Mouse (Mus musculus) spleen, embryonic (tissue): ENCODE results near the gene Hnrnpd.

ENCODE experiments used
- CTCF ChIA-PET: fragments of 350-600 bp; sonication (Branson Sonifier 250); formaldehyde crosslinking; loops from one replicate; lab custom pipeline; 2022; lab: Charles Lee

Gene Hnrnpd

GRCm38 (mm10) chr5:99959960-99960359 lies 18.8 kb downstream of the Hnrnpd start:
- CTCF ChIA-PET, result no interaction called here

GRCm38 (mm10) chr5:99959236-99959936 lies 19.4 kb downstream of the Hnrnpd start:
- CTCF ChIA-PET, result no interaction called here

GRCm38 (mm10) chr5:99958666-99959065 lies 20.1 kb downstream of the Hnrnpd start:
- CTCF ChIA-PET, result no interaction called here

- CTCF ChIA-PET, result no interaction called here
These were observed 24.9 kb downstream of the Hnrnpd start for GRCm38 (mm10) chr5:99953883-99954282.

- CTCF ChIA-PET, result no interaction called here
These were observed 26.2 kb downstream of the Hnrnpd start for GRCm38 (mm10) chr5:99952513-99952912.

GRCm38 (mm10) chr5:99941776-99942502 lies 36.8 kb downstream of the Hnrnpd start:
- CTCF ChIA-PET, result no interaction called here

- CTCF ChIA-PET, result no interaction called here
These were observed 37.5 kb downstream of the Hnrnpd start for GRCm38 (mm10) chr5:99941273-99941672.

- CTCF ChIA-PET, result no interaction called here
These were observed 39.3 kb downstream of the Hnrnpd start for GRCm38 (mm10) chr5:99939440-99939839.

- CTCF ChIA-PET, result no interaction called here
These were observed 46.8 kb downstream of the Hnrnpd start for GRCm38 (mm10) chr5:99931910-99932309.

GRCm38 (mm10) chr5:99927951-99928350 lies 50.8 kb downstream of the Hnrnpd start:
- CTCF ChIA-PET, result no interaction called here

GRCm38 (mm10) chr5:99922033-99922432 lies 56.7 kb downstream of the Hnrnpd start:
- CTCF ChIA-PET, result no interaction called here

- CTCF ChIA-PET, result interaction anchor here (0.7 kb wide), 1 partner anchor 123 kb away, joined by 19 read pairs; no protein-coding TSS in a partner anchor
These were observed 63.2 kb downstream of the Hnrnpd start for GRCm38 (mm10) chr5:99915494-99915893.

- CTCF ChIA-PET, result interaction anchor here (0.6 kb wide), 1 partner anchor 136 kb away, joined by 3 read pairs; no protein-coding TSS in a partner anchor
These were observed 72.4 kb downstream of the Hnrnpd start, which contains the start of gene Vamp9 for GRCm38 (mm10) chr5:99906181-99906956. Vamp9 (plus strand) TSS chr5:99906254.
